Mouse (Mus musculus): ENCODE results near the gene Dennd2a.
"Not testable (repeated sequence)": the region's sequence is repeated elsewhere in the genome, so short reads cannot be mapped to it uniquely, and the experiment has no call there.

DNA sequence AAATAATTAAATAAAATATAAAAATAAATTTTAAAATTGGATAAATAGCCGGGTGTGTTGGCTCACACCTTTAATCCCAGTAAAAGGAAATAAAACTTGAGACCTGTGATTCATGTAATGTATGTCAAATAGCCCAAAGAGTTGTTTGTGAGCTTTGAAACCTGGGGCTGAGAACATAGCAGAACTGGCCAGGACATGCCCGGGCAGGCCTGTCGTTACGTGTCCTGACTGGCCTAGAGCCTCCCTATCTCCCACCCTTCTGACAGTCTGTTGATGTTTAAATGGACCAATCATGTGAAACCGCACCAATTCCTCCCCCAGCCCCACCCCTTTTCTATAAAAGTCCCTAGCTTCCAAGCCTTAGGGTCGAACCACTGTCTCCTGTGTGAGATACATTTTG is 120.1 kb downstream of the Dennd2a start:
- TF ChIP-seq CTCF (IDR thresholded peaks at IDR 0.05; ENCODE audit: low read depth); EP300 (optimal IDR thresholded peaks at IDR 0.05): not testable (repeated sequence)
